8 mouse cellular contexts compared by ENCODE assay signal in genomic region chr7:19811114-19811513, GRCm38 (mm10). TPM values are rescaled to one million over a fixed set of nuclear protein-coding genes. Genes with fewer than 3 reads are reported as not detected.
DNase-seq lines count a peak whose midpoint lies in the region; ATAC-seq and TF ChIP-seq lines count a peak whose summit lies in the region.

No protein-coding gene starts in this region.

- no peak overlapping the region for H3K27ac ChIP-seq in layer of hippocampus, adult 2 months
- H3K27ac ChIP-seq in embryonic facial prominence, embryonic 10.5 days (replicated peaks) = no peak overlapping the region
- H3K27ac ChIP-seq in hindbrain, embryonic 13.5 days = no peak overlapping the region
- H3K27ac ChIP-seq in limb, embryonic 13.5 days = no peak overlapping the region
- H3K27ac ChIP-seq in neural tube, embryonic 12.5 days = no peak overlapping the region

- H3K4me3 ChIP-seq in layer of hippocampus, adult 2 months = no peak overlapping the region; the same call in 1 of the 2 replicates
- H3K4me3 ChIP-seq in embryonic facial prominence, embryonic 10.5 days = peak overlapping the region; percentile 46
- peak overlapping the region; percentile 21 for H3K4me3 ChIP-seq in hindbrain, embryonic 13.5 days
- H3K4me3 ChIP-seq in limb, embryonic 13.5 days = peak overlapping the region; percentile 26
- H3K4me3 ChIP-seq in neural tube, embryonic 12.5 days = 0 out of 2 replicates have a peak overlapping the region, but pooled peaks have one; percentile 3

- H3K27me3 ChIP-seq in embryonic facial prominence, embryonic 10.5 days (replicated peaks; ENCODE audit: low read depth, poor library complexity, severe bottlenecking) = peaks cover 90% of the 10 kb centered on the region
- peaks cover 72% of the 10 kb centered on the region for H3K27me3 ChIP-seq in hindbrain, embryonic 13.5 days
- peaks cover 60% of the 10 kb centered on the region for H3K27me3 ChIP-seq in limb, embryonic 13.5 days
- peaks cover 45% of the 10 kb centered on the region for H3K27me3 ChIP-seq in neural tube, embryonic 12.5 days (replicated peaks)

- TF ChIP-seq CTCF in layer of hippocampus, adult 2 months (conservative IDR thresholded peaks at IDR 0.05) = no peak

- peak overlapping the region; percentile 46 for H3K4me2 ChIP-seq in hindbrain, embryonic 13.5 days
- peak overlapping the region; percentile 51 for H3K4me2 ChIP-seq in limb, embryonic 13.5 days (replicated peaks)
- H3K4me2 ChIP-seq in neural tube, embryonic 12.5 days (replicated peaks) = peak overlapping the region; percentile 49

- peak; percentile 22 for DNase-seq in layer of hippocampus, adult 9-11 months
- no peak for DNase-seq in layer of hippocampus, adult 2 months (ENCODE audit: low spot score in 2 of 2)
- DNase-seq in embryonic facial prominence, embryonic 10.5 days (ENCODE audit: low spot score) = peak; percentile 72
- no peak for DNase-seq in urinary bladder, postnatal 36 days (ENCODE audit: low spot score in 2 of 2)
- DNase-seq in urinary bladder, adult 2 months (ENCODE audit: low spot score) = no peak

- ATAC-seq in hindbrain, embryonic 13.5 days (ENCODE audit: low FRiP score) = peak; percentile 14; the same call in 1 of the 2 replicates
- ATAC-seq in limb, embryonic 13.5 days (ENCODE audit: low FRiP score, low read depth) = no peak
- no peak for ATAC-seq in neural tube, embryonic 12.5 days (ENCODE audit: low FRiP score, low read depth)

- peaks cover 25% of the 10 kb centered on the region for H3K4me1 ChIP-seq in embryonic facial prominence, embryonic 10.5 days
- H3K4me1 ChIP-seq in hindbrain, embryonic 13.5 days (replicated peaks) = peaks cover 19% of the 10 kb centered on the region
- peaks cover 22% of the 10 kb centered on the region for H3K4me1 ChIP-seq in limb, embryonic 13.5 days
- H3K4me1 ChIP-seq in neural tube, embryonic 12.5 days = peaks cover 14% of the 10 kb centered on the region; the same call in 1 of the 2 replicates

- WGBS in embryonic facial prominence, embryonic 10.5 days = 2% methylated on average over 22 of the region's 22 CpGs
- WGBS in hindbrain, embryonic 13.5 days = 6% methylated on average over 22 of the region's 22 CpGs
- 2% methylated on average over 22 of the region's 22 CpGs for WGBS in limb, embryonic 13.5 days
- 3% methylated on average over 22 of the region's 22 CpGs for WGBS in neural tube, embryonic 12.5 days

- H3K9ac ChIP-seq in hindbrain, embryonic 13.5 days = peak overlapping the region; percentile 43; the same call in 1 of the 2 replicates
- H3K9ac ChIP-seq in limb, embryonic 13.5 days = 0 out of 2 replicates have a peak overlapping the region, but pooled peaks have one; percentile 25
- H3K9ac ChIP-seq in neural tube, embryonic 12.5 days = no peak overlapping the region

- 0 out of 2 replicates have a peak, but pooled peaks cover 2% of the 10 kb centered on the region for H3K9me3 ChIP-seq in embryonic facial prominence, embryonic 10.5 days
- H3K9me3 ChIP-seq in hindbrain, embryonic 13.5 days = no peaks in the 10 kb centered on the region
- H3K9me3 ChIP-seq in limb, embryonic 13.5 days = no peaks in the 10 kb centered on the region
- no peaks in the 10 kb centered on the region for H3K9me3 ChIP-seq in neural tube, embryonic 12.5 days

- no peaks in the 10 kb centered on the region for H3K36me3 ChIP-seq in embryonic facial prominence, embryonic 10.5 days (replicated peaks)
- H3K36me3 ChIP-seq in hindbrain, embryonic 13.5 days = no peaks in the 10 kb centered on the region
- no peaks in the 10 kb centered on the region for H3K36me3 ChIP-seq in limb, embryonic 13.5 days
- no peaks in the 10 kb centered on the region for H3K36me3 ChIP-seq in neural tube, embryonic 12.5 days

RNA-seq across cellular contexts. Expression of gene Bcl3, which starts 11.5 kb away (rescaled TPM):
- under 1 TPM; 0.46 to 0.83 TPM for total RNA-seq in layer of hippocampus, adult 2 months (2021)
- polyA plus RNA-seq in embryonic facial prominence, embryonic 10.5 days (2016; fragmentation: Nextera tagmentation; extraction: Ambion mirVana) = 1.7 TPM in 2 replicates
- polyA plus RNA-seq in hindbrain, embryonic 13.5 days (2015; fragmentation: Nextera tagmentation; extraction: Ambion mirVana) = 0.60 and 1.5 TPM in 2 replicates
- 1.5 and 2.0 TPM in 2 replicates for polyA plus RNA-seq in limb, embryonic 13.5 days (2015; fragmentation: Nextera tagmentation; extraction: Ambion mirVana)
- 1.0 and 2.1 TPM in 2 replicates for polyA plus RNA-seq in neural tube, embryonic 12.5 days (2016; fragmentation: Nextera tagmentation; extraction: Ambion mirVana)
- 10.8 and 10.9 TPM in 2 replicates for polyA plus RNA-seq in urinary bladder, adult 2 months (2012; rRNA removed)

RNA-seq across cellular contexts. Expression of gene Cblc, which starts 14.5 kb away (rescaled TPM):
- not detected for total RNA-seq in layer of hippocampus, adult 2 months (2021)
- 1.9 and 2.9 TPM in 2 replicates for polyA plus RNA-seq in embryonic facial prominence, embryonic 10.5 days (2016; fragmentation: Nextera tagmentation; extraction: Ambion mirVana)
- polyA plus RNA-seq in hindbrain, embryonic 13.5 days (2015; fragmentation: Nextera tagmentation; extraction: Ambion mirVana) = not detected in 2 replicates
- 4.2 and 4.9 TPM in 2 replicates for polyA plus RNA-seq in limb, embryonic 13.5 days (2015; fragmentation: Nextera tagmentation; extraction: Ambion mirVana)
- 0.73 and 0.87 TPM in 2 replicates for polyA plus RNA-seq in neural tube, embryonic 12.5 days (2016; fragmentation: Nextera tagmentation; extraction: Ambion mirVana)
- 25.6 and 37.5 TPM in 2 replicates for polyA plus RNA-seq in urinary bladder, adult 2 months (2012; rRNA removed)

RNA-seq across cellular contexts. Expression of gene Bcam, which starts 40.3 kb away (rescaled TPM):
- total RNA-seq in layer of hippocampus, adult 2 months (2021) = 10 to 100 TPM in 1 of 2 experiments, 1 to 10 TPM in 1; 9.2 to 14.8 TPM
- 68.3 and 79.4 TPM in 2 replicates for polyA plus RNA-seq in embryonic facial prominence, embryonic 10.5 days (2016; fragmentation: Nextera tagmentation; extraction: Ambion mirVana)
- polyA plus RNA-seq in hindbrain, embryonic 13.5 days (2015; fragmentation: Nextera tagmentation; extraction: Ambion mirVana) = 8.1 and 10.7 TPM in 2 replicates
- 69.0 and 72.7 TPM in 2 replicates for polyA plus RNA-seq in limb, embryonic 13.5 days (2015; fragmentation: Nextera tagmentation; extraction: Ambion mirVana)
- 15.1 and 15.4 TPM in 2 replicates for polyA plus RNA-seq in neural tube, embryonic 12.5 days (2016; fragmentation: Nextera tagmentation; extraction: Ambion mirVana)
- polyA plus RNA-seq in urinary bladder, adult 2 months (2012; rRNA removed) = 171 and 177 TPM in 2 replicates

RNA-seq across cellular contexts. Expression of gene Gm19345, which starts 40.7 kb away (rescaled TPM):
- 1 to 10 TPM in 1 of 2 experiments, under 1 TPM in 1; 0.86 to 1.6 TPM for total RNA-seq in layer of hippocampus, adult 2 months (2021)
- not detected in 2 replicates for polyA plus RNA-seq in embryonic facial prominence, embryonic 10.5 days (2016; fragmentation: Nextera tagmentation; extraction: Ambion mirVana)
- polyA plus RNA-seq in hindbrain, embryonic 13.5 days (2015; fragmentation: Nextera tagmentation; extraction: Ambion mirVana) = 7.6 and 9.3 TPM in 2 replicates
- polyA plus RNA-seq in limb, embryonic 13.5 days (2015; fragmentation: Nextera tagmentation; extraction: Ambion mirVana) = not detected in 2 replicates
- 1.4 and 1.7 TPM in 2 replicates for polyA plus RNA-seq in neural tube, embryonic 12.5 days (2016; fragmentation: Nextera tagmentation; extraction: Ambion mirVana)
- 0.08 and 0.15 TPM in 2 replicates for polyA plus RNA-seq in urinary bladder, adult 2 months (2012; rRNA removed)

RNA-seq across cellular contexts. Expression of gene Ceacam16, which starts 50.0 kb away (rescaled TPM):
- not detected for total RNA-seq in layer of hippocampus, adult 2 months (2021)
- polyA plus RNA-seq in embryonic facial prominence, embryonic 10.5 days (2016; fragmentation: Nextera tagmentation; extraction: Ambion mirVana) = not detected in 2 replicates
- polyA plus RNA-seq in hindbrain, embryonic 13.5 days (2015; fragmentation: Nextera tagmentation; extraction: Ambion mirVana) = 0.48 and 0.58 TPM in 2 replicates
- not detected in 2 replicates for polyA plus RNA-seq in limb, embryonic 13.5 days (2015; fragmentation: Nextera tagmentation; extraction: Ambion mirVana)
- polyA plus RNA-seq in neural tube, embryonic 12.5 days (2016; fragmentation: Nextera tagmentation; extraction: Ambion mirVana) = not detected in 2 replicates
- 0.12 TPM in 1 of 2 replicates, not detected in the other for polyA plus RNA-seq in urinary bladder, adult 2 months (2012; rRNA removed)

Comparison
In these comparisons a context has a peak if more than half of its experiments do, and no peak if none do; other contexts are left out.
1. DNase-seq: peak in layer of hippocampus, adult 9-11 months (single experiment) and embryonic facial prominence, embryonic 10.5 days (single experiment); none in layer of hippocampus, adult 2 months (0 of 2), urinary bladder, postnatal 36 days (0 of 2) and urinary bladder, adult 2 months (single experiment).
2. Peak in every context shown above with its lines, with median percentiles within 50 percentile points of each other: H3K4me2 ChIP-seq.